Mouse (Mus musculus): ENCODE results near the gene Hectd4. TPM values are rescaled to one million over a fixed set of nuclear protein-coding genes. Genes with fewer than 3 reads are reported as not detected.
"Not testable (repeated sequence)": the region's sequence is repeated elsewhere in the genome, so short reads cannot be mapped to it uniquely, and the experiment has no call there.

The Hectd4 gene
- total RNA-seq, 2 experiments from 2014 or later, result 11.7 TPM

- no peak for DNase-seq
These were observed 67.2 kb downstream of the Hectd4 start for GRCm38 (mm10) chr5:121287213-121287612.

DNA sequence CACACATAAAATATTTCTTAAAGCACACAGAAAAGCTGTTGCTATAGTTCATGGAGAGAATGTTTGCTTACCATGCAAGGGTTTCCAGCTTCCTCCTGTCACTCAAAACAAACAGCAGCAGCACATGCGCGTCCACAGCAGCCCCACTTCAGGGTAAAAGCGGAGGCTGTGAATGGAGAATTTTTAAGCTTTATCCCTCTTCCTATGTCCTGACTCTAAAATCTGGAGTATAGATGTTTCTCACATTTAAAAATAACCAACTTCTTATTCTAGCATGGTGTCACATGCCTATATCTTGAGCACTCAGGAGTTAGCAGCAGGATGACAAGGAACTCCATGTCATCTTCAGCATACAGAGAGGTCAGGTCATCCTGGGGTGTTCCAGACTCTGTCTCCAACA lies 70.3 kb downstream of the Hectd4 start:
- no peak for DNase-seq

GRCm38 (mm10) chr5:121292309-121293165 lies 72.5 kb downstream of the Hectd4 start:
- DNase-seq, result no peak

- no peak for DNase-seq
These were observed 85.0 kb downstream of the Hectd4 start for GRCm38 (mm10) chr5:121305009-121305408.

DNA sequence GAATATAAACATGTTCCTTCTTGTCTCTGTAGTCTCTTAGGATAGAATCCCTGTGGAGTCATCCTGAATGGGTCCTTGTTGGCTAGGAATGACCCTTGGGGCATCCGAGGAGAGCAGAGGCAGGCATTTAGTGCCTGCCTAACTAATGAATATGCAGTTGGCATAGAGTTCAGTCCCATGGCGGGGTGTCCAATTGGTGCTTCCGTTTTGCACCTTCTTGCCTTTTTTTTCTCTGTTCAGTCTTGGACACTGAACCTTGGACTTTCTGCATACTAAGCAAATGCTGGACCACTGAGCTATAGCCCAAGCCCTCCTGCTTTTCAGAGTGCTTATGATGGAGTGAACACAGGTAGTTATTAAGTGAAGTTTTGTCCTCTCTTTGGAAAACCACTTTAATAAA lies 87.6 kb downstream of the Hectd4 start:
- DNase-seq, result no peak

DNA sequence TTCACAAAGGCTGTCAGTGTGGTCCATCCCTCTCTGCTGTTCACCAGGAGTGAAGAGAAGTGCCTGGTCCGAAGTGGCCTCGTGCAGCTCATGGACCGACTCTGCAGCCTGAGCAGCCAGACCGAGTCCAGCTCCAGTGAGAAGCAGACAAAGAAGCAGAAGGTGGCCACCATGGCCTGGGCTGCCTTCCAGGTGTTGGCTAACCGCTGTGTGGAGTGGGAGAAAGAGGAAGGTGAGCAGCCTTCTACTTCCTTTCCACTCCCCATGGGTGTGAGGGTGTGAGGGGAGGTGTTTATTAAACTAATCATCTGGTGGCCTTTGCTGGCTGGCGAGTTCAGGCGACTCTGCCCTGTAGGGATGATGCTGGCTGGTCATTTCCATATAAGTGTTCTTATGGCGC lies 91.6 kb downstream of the Hectd4 start:
- DNase-seq, result no peak

DNA sequence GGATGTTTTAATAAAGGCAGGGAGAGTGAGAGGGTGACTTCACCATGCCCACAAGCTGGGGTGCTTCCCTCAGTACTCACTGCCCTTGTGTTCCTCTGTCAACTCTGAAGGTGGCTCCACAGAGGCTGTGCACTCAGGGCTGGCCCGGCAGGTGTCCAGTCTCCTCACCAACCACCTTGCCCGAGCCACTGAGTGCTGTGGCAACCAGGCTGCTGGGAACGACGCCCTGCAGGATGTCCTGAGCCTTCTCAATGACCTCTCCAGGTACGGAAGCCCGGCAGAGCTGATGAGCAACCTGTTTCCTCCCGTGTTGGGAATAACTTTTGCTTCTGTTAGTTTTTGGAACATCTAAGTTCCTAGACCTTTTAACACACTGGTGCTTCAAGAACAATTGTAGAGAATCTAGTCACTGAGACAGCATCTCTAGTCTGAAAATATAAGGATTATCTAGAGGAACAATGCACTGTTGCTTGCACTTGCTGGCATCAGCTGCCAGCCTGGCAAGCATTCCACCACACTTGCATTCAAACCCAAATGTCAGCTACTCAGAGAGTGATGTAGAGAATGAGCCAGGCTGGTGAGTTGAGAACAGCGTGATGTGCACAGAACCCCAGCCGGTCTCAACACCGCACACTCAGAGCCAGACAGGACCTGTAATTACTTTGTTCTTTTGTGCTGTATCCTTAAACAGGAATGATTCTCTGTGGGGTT lies 93.9 kb downstream of the Hectd4 start:
- no peak for DNase-seq

DNA sequence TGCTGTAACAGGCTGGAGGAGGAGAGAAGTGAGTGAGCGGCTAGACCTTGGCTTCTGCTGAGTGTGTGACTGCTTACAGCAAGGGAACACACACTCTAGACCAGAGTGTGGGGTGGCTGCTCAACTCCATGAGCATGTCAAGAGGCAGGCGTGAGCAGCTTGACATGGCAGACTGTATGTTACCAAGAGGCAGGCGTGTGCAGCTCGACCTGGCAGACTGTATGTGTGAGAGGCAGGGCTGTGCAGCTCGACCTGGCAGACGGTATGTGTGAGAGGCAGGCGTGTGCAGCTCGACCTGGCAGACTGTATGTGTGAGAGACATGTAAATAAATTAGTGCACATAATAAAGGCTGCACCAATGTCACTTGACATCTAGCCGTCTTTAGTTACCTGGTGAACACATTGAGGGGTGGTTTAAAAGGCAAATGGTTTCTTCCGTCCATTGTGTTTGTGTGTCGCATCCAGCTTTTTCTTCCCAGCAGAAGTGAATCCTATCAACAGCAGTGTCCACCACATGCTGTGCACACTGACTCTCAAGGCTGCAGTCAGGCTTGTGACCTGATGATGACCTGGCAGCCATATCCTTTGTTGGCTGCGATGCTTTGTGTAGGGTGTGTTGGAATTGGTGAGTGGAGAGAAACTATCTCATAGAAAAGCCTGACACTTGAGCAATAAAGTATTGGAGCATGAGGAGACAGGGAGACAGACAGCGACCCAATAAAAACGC lies 106.2 kb downstream of the Hectd4 start:
- no peak for DNase-seq

DNA sequence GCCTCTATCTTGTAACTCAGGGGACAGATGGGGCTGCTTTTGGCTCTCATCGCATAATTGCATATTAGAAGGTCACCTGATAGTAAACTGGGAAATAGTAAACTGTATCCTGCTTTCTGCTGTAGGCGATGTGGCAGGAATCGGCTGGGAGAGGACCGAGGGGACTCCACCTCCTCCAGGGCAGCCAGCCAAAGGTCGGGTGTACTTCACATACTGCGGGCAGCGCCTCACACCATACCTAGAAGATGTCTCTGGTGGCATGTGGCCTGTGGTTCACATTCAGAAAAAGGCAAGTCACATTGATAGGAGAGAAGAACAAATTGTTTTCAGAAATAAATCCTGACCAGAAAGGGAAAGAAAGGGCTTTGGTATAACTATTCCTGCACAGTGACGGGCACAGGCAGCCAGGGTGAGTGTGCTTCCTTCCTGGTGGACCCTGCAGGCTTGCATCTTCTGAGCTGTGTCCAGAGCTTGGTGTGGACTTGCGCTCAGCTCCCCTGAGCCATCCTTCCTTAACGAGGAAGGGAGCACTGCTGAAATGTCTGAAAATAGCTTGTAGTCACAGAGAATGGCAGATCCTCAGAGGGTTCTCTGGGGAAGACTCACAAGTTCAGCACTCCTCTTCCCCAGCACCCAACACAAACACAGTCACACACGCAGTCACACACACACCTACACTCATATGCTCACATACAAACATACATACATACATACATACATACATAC lies 109.5 kb downstream of the Hectd4 start:
- no peak for DNase-seq

DNA sequence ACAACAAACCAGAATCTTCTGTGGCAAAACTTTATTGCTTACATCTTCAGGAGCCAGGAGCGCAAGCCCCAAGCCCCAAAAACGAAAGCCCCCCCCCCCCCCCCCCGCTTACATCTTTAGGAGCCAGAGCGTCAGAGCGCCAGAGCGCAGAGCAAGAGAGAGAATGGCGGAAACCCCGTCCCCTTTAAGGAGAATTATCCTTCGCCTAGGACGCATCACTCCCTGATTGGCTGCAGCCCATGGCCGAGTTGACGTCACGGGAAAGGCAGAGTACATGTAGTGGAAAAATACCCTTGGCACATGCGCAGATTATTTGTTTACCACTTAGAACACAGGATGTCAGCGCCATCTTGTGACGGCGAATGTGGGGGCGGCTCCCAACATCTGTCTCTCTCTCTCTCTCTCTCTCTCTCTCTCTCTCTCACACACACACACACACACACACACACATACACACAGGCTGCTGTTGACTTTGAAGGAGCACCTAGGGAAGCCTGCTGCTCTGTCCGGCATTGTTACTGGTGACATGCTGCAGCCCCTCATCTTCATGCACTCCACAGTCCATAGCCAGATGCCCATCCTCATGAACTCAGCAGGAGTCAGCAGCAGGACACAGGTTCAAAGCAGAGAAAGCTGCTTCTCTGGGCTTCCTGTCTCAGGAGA lies 110.3 kb downstream of the Hectd4 start:
- DNase-seq, result not testable (repeated sequence)

- no peak for DNase-seq
These were observed 111.7 kb downstream of the Hectd4 start for GRCm38 (mm10) chr5:121331731-121332130.

DNA sequence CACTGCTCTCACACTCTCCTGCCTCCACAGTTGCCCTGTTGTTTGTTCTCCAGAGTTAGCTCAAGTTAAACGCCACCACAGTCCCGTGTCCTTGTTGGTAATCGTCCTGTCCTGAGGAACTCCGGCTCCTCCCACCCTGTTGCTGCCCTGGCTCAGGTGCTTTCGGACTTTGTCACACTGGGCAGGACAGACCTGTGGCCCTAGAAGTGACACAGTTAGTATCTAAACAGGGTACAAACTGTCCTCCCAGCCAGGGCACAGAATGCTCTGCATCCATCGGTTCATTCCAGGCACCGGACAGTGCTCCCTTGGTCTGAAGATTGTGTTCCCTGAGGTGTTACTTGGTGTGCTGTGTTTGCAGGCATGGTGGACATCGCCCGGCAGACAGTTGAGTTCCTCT lies 114.0 kb downstream of the Hectd4 start:
- no peak for DNase-seq

DNA sequence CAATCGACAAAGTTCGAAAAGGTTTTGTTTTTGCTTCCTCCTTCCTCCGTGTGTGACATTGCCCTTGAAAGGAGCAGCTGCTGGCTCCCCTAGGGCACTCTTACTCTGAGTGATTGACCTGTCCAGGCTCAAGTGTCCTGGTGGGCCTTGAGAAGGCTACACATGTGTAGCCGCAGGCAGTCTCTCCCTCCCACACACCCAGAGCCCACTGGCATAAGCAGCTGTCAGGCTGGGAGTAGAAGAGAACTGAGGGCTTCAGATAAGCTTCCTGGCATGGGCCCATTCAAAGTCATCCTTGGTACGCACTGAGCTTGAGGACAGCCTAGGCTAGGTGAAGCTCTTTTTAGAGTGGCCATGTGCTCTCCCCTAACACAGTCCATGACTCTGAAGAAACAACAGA lies 114.4 kb downstream of the Hectd4 start:
- DNase-seq, result no peak

DNA sequence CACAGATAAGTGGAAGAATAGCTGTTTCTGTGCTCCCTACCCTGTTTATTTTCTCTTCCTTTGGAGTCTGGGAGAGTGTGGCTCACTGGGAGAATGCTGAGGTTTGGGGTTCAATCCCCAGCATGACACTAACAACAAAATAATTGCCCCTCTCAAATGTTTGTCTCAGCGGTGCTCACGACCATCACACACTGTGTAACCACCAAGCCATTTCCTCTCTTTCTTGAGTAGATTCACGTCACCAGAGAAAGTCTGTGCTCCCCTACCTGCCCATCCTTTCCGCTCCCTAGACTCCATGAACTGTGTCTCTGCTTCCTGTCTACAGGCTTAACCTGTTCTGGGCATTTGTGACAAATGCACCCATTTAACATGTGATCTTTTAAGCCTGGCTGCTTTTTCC lies 115.4 kb downstream of the Hectd4 start:
- DNase-seq, result no peak

GRCm38 (mm10) chr5:121336009-121336408 lies 116.0 kb downstream of the Hectd4 start:
- no peak for DNase-seq

DNA sequence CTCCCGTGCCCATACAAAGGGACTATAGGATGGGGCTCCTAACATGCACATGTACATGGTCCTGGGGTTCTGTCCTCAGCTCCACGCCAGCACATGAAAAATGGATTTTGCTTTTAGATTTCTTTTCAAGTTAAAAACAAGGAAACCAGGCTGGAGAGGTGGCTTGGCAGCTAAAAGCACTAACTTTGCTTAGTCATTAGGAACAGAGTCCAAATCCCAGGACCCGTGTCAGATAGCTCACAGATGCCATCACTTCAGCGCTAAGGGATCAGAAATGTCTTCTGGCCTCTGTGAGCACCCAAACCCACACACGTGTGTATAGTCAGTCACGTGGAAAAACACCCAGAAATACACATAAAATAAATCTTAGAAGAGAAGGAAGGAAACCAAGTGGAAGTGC lies 116.8 kb downstream of the Hectd4 start:
- DNase-seq, result no peak

- no peak for DNase-seq
These were observed 119.7 kb downstream of the Hectd4 start for GRCm38 (mm10) chr5:121339507-121340230.

DNA sequence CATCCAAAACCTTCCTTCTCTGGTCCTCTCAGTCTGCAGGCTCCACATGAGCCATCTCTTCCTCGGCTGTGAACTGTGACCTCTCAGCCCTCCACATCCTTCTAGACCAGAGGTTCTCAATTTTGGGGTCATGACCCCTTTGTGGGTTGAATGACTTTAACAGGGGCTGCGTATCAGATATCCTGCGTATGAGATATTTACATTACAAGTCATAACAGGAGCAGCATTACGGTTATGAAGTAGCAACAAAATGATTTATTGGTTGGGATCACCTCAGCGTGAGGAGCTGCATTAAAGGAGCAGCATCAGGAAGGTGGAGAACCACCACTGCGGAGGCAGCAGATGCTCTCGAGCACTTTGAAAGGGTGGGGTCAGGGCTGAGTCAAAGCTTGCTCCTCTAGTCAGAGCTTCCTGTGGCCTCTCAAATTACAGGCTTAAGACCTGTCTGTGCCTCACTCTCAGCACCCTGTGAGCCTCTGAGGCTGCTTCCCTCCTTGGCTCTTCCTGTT lies 121.0 kb downstream of the Hectd4 start:
- no peak for DNase-seq

DNA sequence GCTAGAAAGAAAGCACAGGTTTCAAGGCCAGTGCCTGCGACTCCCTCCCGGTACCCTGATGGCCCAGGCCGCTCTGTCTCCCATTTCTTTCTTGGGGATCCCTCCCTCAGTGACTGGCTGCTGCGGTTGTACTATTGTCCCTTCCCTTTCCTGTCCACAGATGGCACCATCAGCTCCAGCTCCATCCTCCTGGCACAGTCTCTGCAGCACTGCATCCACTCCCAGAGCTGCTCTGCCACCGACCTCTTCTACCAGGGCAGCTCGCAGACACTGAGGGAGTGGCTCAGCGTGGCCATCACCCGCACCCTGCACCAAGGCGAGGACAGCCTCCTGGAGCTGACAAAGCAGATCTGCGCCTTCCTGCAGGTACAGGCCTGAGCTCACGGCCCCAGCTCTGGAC lies 122.5 kb downstream of the Hectd4 start:
- no peak for DNase-seq

DNA sequence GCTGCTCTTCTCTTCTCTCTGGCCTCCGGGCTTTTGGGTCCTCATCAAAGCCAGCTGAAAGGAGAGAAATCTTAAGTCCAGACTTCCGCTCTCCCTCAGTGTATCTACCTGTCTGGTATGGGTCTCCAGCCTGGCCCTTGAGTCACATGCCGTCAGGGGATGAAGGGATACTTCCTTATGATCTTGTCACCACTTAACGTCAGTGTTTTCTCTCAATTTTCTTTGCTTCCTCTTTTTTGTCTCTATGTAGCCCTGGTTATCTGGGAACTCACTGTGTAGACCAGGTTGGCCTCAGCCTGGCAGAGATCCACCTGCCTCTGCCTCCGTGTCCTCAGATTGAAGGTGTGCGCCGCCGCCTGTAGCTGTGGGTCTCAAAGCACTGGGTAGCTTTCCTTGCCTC lies 124.0 kb downstream of the Hectd4 start:
- DNase-seq, result no peak

DNA sequence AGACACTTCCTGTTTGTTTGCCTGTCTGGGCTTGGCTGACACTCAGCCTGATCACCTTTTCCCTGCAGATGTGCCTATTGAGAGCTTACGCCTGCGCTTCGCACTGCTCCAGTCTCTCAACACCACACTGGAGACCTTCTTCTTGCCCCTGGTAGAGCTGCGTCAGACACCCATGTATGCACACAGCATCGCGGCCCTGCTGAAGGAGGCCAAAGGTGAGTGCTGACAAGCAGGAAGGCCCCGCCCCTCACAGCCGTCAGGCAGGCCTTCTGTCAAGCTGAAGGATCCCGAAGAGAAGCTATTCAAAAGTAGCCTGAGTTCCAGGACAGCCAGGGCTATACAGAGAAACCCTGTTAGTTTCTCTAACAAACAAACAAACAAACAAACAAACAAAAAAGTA lies 139.2 kb downstream of the Hectd4 start:
- no peak for DNase-seq
